Mouse (Mus musculus): Measurements from ENCODE around the gene Crim1.
A peak's percentile ranks its signal among the peaks of the same experiment; 100 is the strongest.

The Crim1 gene

GRCm38 (mm10) chr17:78199626-78200560 lies at the start of gene Crim1:
TSS of gene Crim1 (plus strand) at chr17:78200248.
- DNase-seq (ENCODE audit: low spot score in 2 of 2) = peak; percentile 47 to 60

- DNase-seq (ENCODE audit: low spot score in 2 of 2) = no peak
Observed at GRCm38 (mm10) chr17:78151479-78152282, 48.4 kb upstream of the Crim1 start.

DNA sequence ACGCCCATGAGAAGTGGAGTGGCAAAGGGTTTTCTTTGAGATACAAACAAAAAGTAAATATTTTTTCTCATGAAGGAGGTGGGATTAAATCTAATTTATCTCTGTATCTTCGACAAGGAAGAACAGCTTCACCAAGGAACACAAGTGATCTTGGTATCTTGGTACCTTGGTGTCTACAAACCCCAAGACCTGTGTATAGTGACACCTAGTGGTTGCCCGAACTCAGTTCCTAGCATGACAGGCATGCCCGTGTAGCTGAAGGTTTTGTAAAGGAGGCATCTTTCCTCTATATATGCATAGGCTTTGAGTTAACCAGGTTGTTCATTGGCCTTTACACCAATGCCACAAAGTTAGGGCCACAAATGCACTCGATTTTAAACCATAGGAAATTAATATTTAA lies 36.8 kb upstream of the Crim1 start:
- peak; percentile 41 to 51 for DNase-seq (ENCODE audit: low spot score in 2 of 2)

DNA sequence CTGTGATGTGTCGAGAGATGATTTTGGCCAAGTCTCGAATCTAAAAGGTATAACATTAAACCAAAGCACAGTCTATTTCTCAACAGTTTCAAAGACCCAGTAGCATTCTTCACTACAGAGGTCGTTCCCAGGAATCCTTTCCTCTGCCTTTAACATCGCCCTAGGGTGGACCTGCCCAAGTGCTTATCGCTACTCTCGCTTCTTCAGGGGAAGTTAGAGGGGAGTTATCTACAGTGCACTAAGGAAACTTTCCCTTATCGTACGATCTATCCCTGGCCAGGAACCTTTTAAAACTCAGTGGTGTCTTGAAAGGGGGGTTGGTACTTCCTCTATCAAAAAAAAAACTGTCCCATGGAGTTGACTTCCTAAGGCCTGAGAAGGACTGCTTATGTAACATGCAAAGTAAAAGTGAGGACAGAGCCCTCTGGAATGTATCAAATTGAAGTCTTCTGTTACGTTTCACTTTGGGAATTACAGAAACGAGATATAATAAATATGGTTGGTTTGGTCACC lies 36.3 kb upstream of the Crim1 start:
- no peak for DNase-seq (ENCODE audit: low spot score in 2 of 2)

DNA sequence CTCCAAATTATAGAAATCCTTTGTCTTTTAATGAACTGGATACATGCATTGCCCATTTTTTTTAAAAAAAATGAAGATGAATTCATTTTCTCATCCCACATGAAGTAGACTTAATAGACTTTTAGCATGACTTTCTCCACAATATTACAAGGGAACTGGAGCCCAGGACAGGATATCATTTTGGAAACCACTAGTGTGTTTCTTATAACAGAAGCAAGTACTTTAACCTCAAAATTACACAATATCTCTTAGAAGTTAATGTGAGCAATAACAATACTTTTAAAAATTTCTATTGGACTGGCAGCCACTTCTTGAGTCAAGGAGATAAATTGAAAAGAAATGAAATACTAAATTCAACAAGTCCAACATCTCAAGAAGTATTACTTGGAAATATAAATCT lies 34.2 kb upstream of the Crim1 start:
- DNase-seq (ENCODE audit: low spot score in 2 of 2) = no peak

DNA sequence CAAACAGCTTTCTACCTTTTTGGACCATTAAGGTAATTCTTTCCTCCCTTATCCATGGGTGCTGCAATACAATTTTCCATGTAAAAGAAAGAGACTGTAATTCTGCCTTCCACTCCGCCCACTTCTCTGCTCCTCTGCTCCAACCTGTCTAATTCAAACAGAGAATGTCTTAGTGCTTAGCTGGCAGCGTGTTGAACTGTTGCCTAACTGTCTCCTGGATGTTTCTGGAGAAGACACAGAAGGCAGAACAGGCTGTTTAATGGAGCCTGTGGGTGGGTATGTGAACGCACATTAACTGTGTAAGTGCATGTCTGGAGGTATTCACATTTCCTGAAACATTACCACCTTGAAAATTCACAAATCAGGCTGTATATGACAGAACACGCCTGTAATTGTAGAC lies 33.5 kb upstream of the Crim1 start:
- peak; percentile 4 to 10 for DNase-seq (ENCODE audit: low spot score in 2 of 2)

DNA sequence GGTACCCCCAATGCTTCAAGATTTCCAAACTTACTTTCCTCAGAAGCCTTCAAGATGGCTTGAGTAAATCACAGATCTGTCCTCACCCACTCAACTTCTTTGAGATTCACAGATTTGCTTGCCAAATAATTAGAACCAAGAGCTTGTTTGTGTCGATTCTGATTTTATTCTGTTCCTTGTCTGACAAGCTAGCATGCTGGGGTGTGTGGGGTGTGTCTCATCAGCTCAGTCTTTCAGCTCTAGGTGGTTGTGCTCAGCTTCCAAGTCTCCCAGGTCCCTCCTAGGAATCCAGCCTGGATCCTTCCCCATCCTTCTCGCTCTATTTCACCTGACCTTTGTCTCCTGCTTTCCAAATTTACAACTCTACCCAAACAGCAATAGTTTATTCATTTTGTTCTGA lies 27.7 kb upstream of the Crim1 start:
- DNase-seq (ENCODE audit: low spot score in 2 of 2) = no peak

DNA sequence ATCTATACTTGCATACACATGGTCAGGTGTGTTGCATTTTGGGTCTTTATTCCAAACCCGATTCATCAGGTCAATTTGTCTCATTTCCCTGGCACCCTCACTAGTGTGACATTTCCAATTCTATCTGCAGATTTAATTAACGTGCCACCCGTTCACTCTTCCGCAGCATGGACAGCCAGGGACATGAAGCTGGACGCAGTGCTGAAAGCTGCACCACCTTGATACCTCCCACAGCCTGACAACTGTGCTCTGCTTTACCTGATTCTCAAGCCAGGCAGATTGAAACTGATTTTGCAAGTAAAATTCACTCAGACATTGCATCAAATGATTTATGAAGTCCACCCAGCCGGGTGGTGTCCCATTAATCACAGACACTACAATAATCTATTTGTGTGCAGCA lies 19.3 kb upstream of the Crim1 start:
- DNase-seq (ENCODE audit: low spot score in 2 of 2) = no peak

GRCm38 (mm10) chr17:78196184-78196583 lies 3.9 kb upstream of the Crim1 start:
- no peak for DNase-seq (ENCODE audit: low spot score in 2 of 2)

DNA sequence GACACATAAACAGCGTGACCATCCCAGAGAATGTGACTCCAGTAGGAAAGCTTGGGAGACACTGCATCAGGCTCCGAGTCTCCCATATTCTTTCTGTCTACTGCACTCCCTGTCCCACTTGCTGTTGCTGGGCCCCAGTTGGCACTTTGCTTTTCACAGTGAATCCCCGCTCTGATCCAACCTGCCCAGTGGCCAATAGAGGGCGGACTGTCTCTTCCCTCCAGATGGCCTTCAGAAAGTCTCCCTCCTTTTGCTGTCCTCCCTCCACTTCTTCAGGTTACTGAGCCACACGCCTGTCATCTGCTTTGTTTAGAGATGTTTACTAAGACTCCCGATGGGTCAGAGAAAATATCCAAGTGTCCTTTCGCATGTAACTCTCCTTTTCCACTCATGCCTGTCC lies 2.9 kb upstream of the Crim1 start:
- DNase-seq (ENCODE audit: low spot score in 2 of 2) = no peak

- no peak for DNase-seq (ENCODE audit: low spot score in 2 of 2)
Observed at GRCm38 (mm10) chr17:78198140-78198539, 1.9 kb upstream of the Crim1 start.

DNA sequence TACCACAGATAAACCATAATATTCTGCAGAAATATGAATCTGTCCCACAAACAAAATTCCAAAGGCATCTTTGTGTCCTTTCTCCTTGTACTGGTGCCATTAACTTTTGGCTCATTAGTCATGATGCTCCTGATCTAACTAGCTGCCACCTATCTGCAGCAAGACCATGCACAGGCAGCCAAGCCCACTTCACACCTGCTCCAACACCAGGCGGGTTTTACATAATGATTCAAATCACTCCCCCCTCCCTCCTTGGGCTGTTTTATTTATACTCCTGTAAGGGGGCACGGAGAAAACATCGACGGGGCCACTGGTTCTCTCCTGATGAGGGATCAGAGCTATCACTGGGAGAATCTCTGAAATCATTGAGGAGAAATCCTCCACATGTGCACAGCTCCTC lies 1.2 kb upstream of the Crim1 start:
- DNase-seq (ENCODE audit: low spot score in 2 of 2) = no peak

GRCm38 (mm10) chr17:78199231-78199625 lies 820 bp upstream of the Crim1 start:
- DNase-seq (ENCODE audit: low spot score in 2 of 2) = no peak

- DNase-seq (ENCODE audit: low spot score in 2 of 2) = peak; percentile 20 to 50
Observed at GRCm38 (mm10) chr17:78200561-78201220, 643 bp downstream of the Crim1 start.

GRCm38 (mm10) chr17:78201221-78202058 lies 1.4 kb downstream of the Crim1 start:
- peak in 1 of 2 experiments; percentile 15 for DNase-seq (ENCODE audit: low spot score in 2 of 2)

DNA sequence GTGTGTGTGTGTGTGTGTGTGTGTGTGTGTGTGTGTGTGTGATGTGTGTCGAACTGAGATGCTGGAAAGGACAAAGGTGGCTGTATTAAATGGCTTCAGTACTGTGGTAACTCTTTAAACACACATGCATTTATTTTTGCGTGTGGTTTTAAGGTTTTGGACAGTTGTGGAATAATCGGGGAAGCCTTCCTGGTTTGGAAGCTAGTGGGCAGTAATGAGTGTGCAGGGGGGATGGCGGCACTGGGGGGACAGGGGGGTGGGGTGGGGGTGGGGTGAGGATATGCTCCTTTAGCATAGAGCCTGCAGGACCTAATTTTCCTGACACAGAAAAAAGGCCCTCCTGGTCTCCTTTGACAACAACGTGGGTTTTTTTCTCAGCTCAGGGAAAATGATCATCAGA lies 2.2 kb downstream of the Crim1 start:
- DNase-seq (ENCODE audit: low spot score in 2 of 2) = no peak

- no peak for DNase-seq (ENCODE audit: low spot score in 2 of 2)
Observed at GRCm38 (mm10) chr17:78202756-78203155, 2.7 kb downstream of the Crim1 start.

DNA sequence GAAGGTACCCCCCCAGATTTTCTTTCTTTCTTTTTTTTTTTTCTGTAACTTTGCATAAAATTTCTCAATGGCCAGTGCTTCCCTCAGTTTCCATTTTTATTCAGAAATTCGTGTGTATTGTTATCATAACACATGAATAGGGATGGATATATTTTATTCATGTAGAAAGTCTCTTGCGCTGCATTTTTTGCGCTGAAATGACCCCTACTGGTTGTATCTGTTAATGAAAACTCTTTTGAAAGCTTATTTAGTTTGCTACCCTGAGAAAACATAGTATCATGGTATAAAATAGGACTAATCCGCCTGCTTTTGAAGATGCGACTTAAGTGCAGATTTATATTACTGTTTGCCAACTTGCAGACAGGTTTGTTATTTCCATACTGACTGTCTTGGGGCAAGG lies 3.4 kb downstream of the Crim1 start:
- no peak for DNase-seq (ENCODE audit: low spot score in 2 of 2)

DNA sequence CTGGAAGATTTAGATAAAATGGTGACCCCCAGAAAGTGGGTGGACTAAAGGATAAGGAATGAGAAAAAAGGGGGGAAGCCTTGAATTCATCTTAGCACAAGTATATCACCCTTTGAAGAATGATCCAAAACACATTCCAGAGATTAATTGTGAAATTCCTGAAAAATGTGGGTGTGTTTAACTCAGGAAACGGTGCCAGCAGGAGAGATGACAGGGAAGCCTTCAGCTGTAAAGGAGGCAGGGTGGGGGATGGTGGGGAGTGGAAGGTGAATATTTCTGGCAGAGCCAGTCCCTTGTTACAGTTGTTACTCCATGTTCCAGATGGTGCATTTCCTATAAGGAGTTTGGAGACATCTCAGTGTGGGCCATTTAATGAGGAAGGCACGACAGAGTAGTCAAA lies 6.4 kb downstream of the Crim1 start:
- no peak for DNase-seq (ENCODE audit: low spot score in 2 of 2)

- DNase-seq (ENCODE audit: low spot score in 2 of 2) = no peak
Observed at GRCm38 (mm10) chr17:78207246-78207645, 7.2 kb downstream of the Crim1 start.

- DNase-seq (ENCODE audit: low spot score in 2 of 2) = no peak
Observed at GRCm38 (mm10) chr17:78208805-78209204, 8.8 kb downstream of the Crim1 start.

Measured in right cerebral cortex, postnatal 36 days (tissue).